Mouse (Mus musculus): ENCODE measurements around the gene Uba3. TPM values are rescaled to one million over a fixed set of nuclear protein-coding genes. Genes with fewer than 3 reads are reported as not detected.

Uba3 gene
- total RNA-seq, 2 experiments from 2014 or later, result 36.8 to 54.7 TPM

GRCm38 (mm10) chr6:97144359-97144758 is 61.1 kb downstream of the Uba3 start:
- no peak for ATAC-seq (replicated peaks; ENCODE audit: poor library complexity, severe bottlenecking)

- no peak for ATAC-seq (replicated peaks; ENCODE audit: poor library complexity, severe bottlenecking)
Observed at GRCm38 (mm10) chr6:97142611-97143010, 62.8 kb downstream of the Uba3 start.

GRCm38 (mm10) chr6:97141811-97142210 is 63.6 kb downstream of the Uba3 start:
- ATAC-seq (replicated peaks; ENCODE audit: poor library complexity, severe bottlenecking), result no peak

Other genes starting within 250 kb of the Uba3 start
- gene Fam19a4, start 145.2 kb downstream of the Uba3 start, total RNA-seq (2014; fragmentation: Nextera tagmentation), result not detected in 2 replicates
- not detected in 2 replicates for gene Fam19a4, start 145.2 kb downstream of the Uba3 start, total RNA-seq (2017)
- gene Eogt, start 56.5 kb downstream of the Uba3 start, total RNA-seq (2014; fragmentation: Nextera tagmentation), result 1.7 and 1.9 TPM in 2 replicates
- gene Eogt, start 56.5 kb downstream of the Uba3 start, total RNA-seq (2017), result 2.4 and 4.5 TPM in 2 replicates
- 14.3 and 20.2 TPM in 2 replicates for gene Tmf1, start 26.5 kb downstream of the Uba3 start, total RNA-seq (2014; fragmentation: Nextera tagmentation)
- gene Tmf1, start 26.5 kb downstream of the Uba3 start, total RNA-seq (2017), result 72.7 and 108 TPM in 2 replicates
- gene Arl6ip5, start 5.0 kb upstream of the Uba3 start, total RNA-seq (2014; fragmentation: Nextera tagmentation), result 40.8 and 51.9 TPM in 2 replicates
- 62.5 and 68.2 TPM in 2 replicates for gene Arl6ip5, start 5.0 kb upstream of the Uba3 start, total RNA-seq (2017)
- not detected in 2 replicates for gene Lmod3, start 47.1 kb upstream of the Uba3 start, total RNA-seq (2014; fragmentation: Nextera tagmentation)
- gene Lmod3, start 47.1 kb upstream of the Uba3 start, total RNA-seq (2017), result not detected in 2 replicates